Mouse (Mus musculus) layer of hippocampus, adult 18-20 months (tissue): ENCODE measurements around the gene Wrb. TPM values are rescaled to one million over a fixed set of nuclear protein-coding genes. Genes with fewer than 3 reads are reported as not detected.

Experiments used
- total RNA-seq, 2 experiments: library from RNA; stranded (reverse); gene quantifications; 2 replicates each; pipeline ENCODE4 v1.2.3; 2021

The Wrb gene
- total RNA-seq, 2 experiments from 2014 or later: 69.8 to 85.4 TPM

Other genes with a start within 250 kb of the Wrb start
- gene Psmg1, start 154.4 kb upstream of the Wrb start, total RNA-seq: 10 to 100 TPM; 15.3 to 19.0 TPM
- gene Brwd1, start 62.9 kb upstream of the Wrb start, total RNA-seq: 100 to 1,000 TPM; 126 to 128 TPM
- 10 to 100 TPM; 82.6 to 83.8 TPM for gene Hmgn1, start 17.7 kb upstream of the Wrb start, total RNA-seq
- gene Lca5l, start 46.9 kb downstream of the Wrb start, total RNA-seq: 1 to 10 TPM; 1.1 to 1.2 TPM
- gene Sh3bgr, start 55.0 kb downstream of the Wrb start, total RNA-seq: 1 to 10 TPM; 2.0 to 2.6 TPM
- gene B3galt5, start 90.4 kb downstream of the Wrb start, total RNA-seq: 10 to 100 TPM; 59.4 to 63.4 TPM